Mouse (Mus musculus) adrenal gland, postnatal 25 days (tissue): ENCODE data around the gene Olfr881. TPM values are rescaled to one million over a fixed set of nuclear protein-coding genes. Genes with fewer than 3 reads are reported as not detected.

Source experiments
- DNase-seq: peaks from one replicate; pipeline ENCODE4 v3.0.0; 2021; ENCODE audit warnings: mixed read lengths
- long read RNA-seq: library from polyadenylated mRNA; stranded (forward); transcript quantifications from one replicate; pipeline ENCODE4 v2.0.0, GENCODE M21; 2021
- total RNA-seq: library from RNA; stranded (reverse); gene quantifications from 2 replicates; pipeline ENCODE4 v1.2.3, GENCODE M21; 2021

The Olfr881 gene
- not detected in 2 replicates for total RNA-seq
- long read RNA-seq, result 0 reads

- DNase-seq, result no peak
Observed at GRCm38 (mm10) chr9:37991525-37991924, at the start of gene Olfr881. TSS of gene Olfr881 (plus strand) at chr9:37991825.

- no peak for DNase-seq
Observed at GRCm38 (mm10) chr9:37998581-37999204, 7.1 kb downstream of the Olfr881 start.

GRCm38 (mm10) chr9:38000021-38000420 is 8.4 kb downstream of the Olfr881 start:
- no peak for DNase-seq

- no peak for DNase-seq
Observed at GRCm38 (mm10) chr9:38025508-38025907, 33.9 kb downstream of the Olfr881 start, which contains the start of gene Olfr883. TSS of gene Olfr883 (plus strand) at chr9:38025808.

Other genes with a start within 250 kb of the Olfr881 start
- gene Olfr874, start 246.7 kb upstream of the Olfr881 start, total RNA-seq, result not detected in 2 replicates
- not detected in 2 replicates for gene Olfr875, start 220.0 kb upstream of the Olfr881 start, total RNA-seq
- not detected in 2 replicates for gene Olfr876, start 188.8 kb upstream of the Olfr881 start, total RNA-seq
- gene Olfr877, start 137.6 kb upstream of the Olfr881 start, total RNA-seq, result 1.5 TPM in 2 replicates
- not detected in 2 replicates for gene Olfr145, start 95.1 kb upstream of the Olfr881 start, total RNA-seq
- not detected in 2 replicates for gene Olfr878, start 74.0 kb upstream of the Olfr881 start, total RNA-seq
- gene Olfr883, start 34.0 kb downstream of the Olfr881 start, total RNA-seq, result not detected in 2 replicates
- gene Olfr884, start 54.7 kb downstream of the Olfr881 start, total RNA-seq, result not detected in 2 replicates
- gene Olfr885, start 69.5 kb downstream of the Olfr881 start, total RNA-seq, result not detected in 2 replicates
- gene Olfr887, start 92.2 kb downstream of the Olfr881 start, total RNA-seq, result not detected in 2 replicates
- not detected in 2 replicates for gene Olfr888, start 116.3 kb downstream of the Olfr881 start, total RNA-seq
- 0.12 TPM in 1 of 2 replicates, not detected in the other for gene Olfr889, start 123.4 kb downstream of the Olfr881 start, total RNA-seq
- gene Olfr890, start 150.7 kb downstream of the Olfr881 start, total RNA-seq, result not detected in 2 replicates
- not detected in 2 replicates for gene Olfr891, start 189.0 kb downstream of the Olfr881 start, total RNA-seq
- gene Olfr893, start 216.5 kb downstream of the Olfr881 start, total RNA-seq, result not detected in 2 replicates
- gene Olfr894, start 226.2 kb downstream of the Olfr881 start, total RNA-seq, result not detected in 2 replicates